22 mouse cellular contexts compared by ENCODE assay signal in the genomic region with DNA sequence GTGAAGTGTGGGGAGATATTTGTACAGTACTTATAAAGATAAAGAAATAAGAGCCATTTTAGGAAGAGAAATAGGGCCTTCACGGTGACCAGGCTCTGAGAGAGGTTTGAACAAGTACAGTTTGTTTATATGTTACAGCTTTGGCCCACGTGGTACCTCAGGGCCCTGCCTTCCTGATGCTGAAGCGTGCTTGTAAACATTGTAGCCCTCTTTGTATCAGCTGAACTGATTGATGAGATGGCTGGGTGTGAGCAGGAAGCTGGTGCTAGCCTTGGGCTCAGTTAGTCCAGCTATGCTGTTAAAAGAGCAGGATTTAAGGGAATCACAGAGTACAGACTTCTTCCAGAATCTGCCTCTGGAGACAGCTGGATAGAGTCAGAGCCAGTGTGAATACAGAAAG. TPM values are rescaled to one million over a fixed set of nuclear protein-coding genes. Genes with fewer than 3 reads are reported as not detected.
DNase-seq lines count a peak whose midpoint lies in the region; ATAC-seq and TF ChIP-seq lines count a peak whose summit lies in the region.
"Had no signal": no experiment of that assay in that cellular context is flagged by ENCODE, and none has a peak within 500 bp of the region (broad histone marks: within the 10 kb centered on the region; RNA-seq: fewer than 3 reads in every experiment).

No protein-coding gene starts in this region.

- H3K27me3 ChIP-seq in lung, embryonic 16.5 days (ENCODE audit: control insufficient read depth, insufficient read depth, low read depth, low read length) = peaks cover 3% of the 10 kb centered on the region
- H3K27me3 ChIP-seq in thymus, adult 2 months (ENCODE audit: control insufficient read depth, insufficient read depth, low read length) = no peaks in the 10 kb centered on the region
- H3K27me3 ChIP-seq in intestine, embryonic 15.5 days (replicated peaks) = peaks cover 3% of the 10 kb centered on the region; the same call in 1 of the 2 replicates
- H3K27me3 ChIP-seq in midbrain, postnatal 0 days (ENCODE audit: insufficient read depth, low read length) = peaks cover 4% of the 10 kb centered on the region
- peaks cover 13% of the 10 kb centered on the region for H3K27me3 ChIP-seq in hindbrain, embryonic 14.5 days (ENCODE audit: control insufficient read depth, insufficient read depth, low read length)

- no peak for TF ChIP-seq CTCF in lung, adult 2 months (IDR thresholded peaks at IDR 0.05; ENCODE audit: insufficient read depth, low read length)
- TF ChIP-seq CTCF in thymus, adult 2 months (IDR thresholded peaks at IDR 0.05; ENCODE audit: borderline replicate concordance, control insufficient read depth, extremely low read depth, insufficient read depth, low read length, poor library complexity) = no peak
- TF ChIP-seq CTCF in midbrain, postnatal 0 days (IDR thresholded peaks at IDR 0.05) = no peak

- 6% methylated on average over 3 of the region's 3 CpGs for WGBS in lung, embryonic 16.5 days
- 28% methylated on average over 3 of the region's 3 CpGs for WGBS in lung, adult 2 months
- WGBS in thymus, adult 2 months = 80% methylated on average over 3 of the region's 3 CpGs
- 11% methylated on average over 3 of the region's 3 CpGs for WGBS in intestine, embryonic 15.5 days
- 76% methylated on average over 3 of the region's 3 CpGs for WGBS in midbrain, postnatal 0 days
- 70% methylated on average over 3 of the region's 3 CpGs for WGBS in hindbrain, embryonic 14.5 days

- no peaks in the 10 kb centered on the region for H3K36me3 ChIP-seq in lung, embryonic 16.5 days (ENCODE audit: control insufficient read depth, insufficient read depth, low read length)
- H3K36me3 ChIP-seq in thymus, adult 2 months (ENCODE audit: control insufficient read depth, insufficient read depth, low read length) = no peaks in the 10 kb centered on the region
- H3K36me3 ChIP-seq in intestine, embryonic 15.5 days = no peaks in the 10 kb centered on the region
- no peaks in the 10 kb centered on the region for H3K36me3 ChIP-seq in midbrain, postnatal 0 days (ENCODE audit: insufficient read depth, low read length)
- H3K36me3 ChIP-seq in hindbrain, embryonic 14.5 days (replicated peaks; ENCODE audit: control insufficient read depth, insufficient read depth) = no peaks in the 10 kb centered on the region
- H3K36me3 ChIP-seq: hindbrain, embryonic 12.5 days; kidney, embryonic 15.5 days; liver, embryonic 13.5 days; neural tube, embryonic 15.5 days had no signal

- TF ChIP-seq POLR2A in lung, adult 2 months (IDR thresholded peaks at IDR 0.05; ENCODE audit: borderline replicate concordance, extremely low read depth, low read depth, low read length) = no peak
- no peak for TF ChIP-seq POLR2A in thymus, adult 2 months (IDR thresholded peaks at IDR 0.05; ENCODE audit: control insufficient read depth, extremely low read depth, insufficient read depth, low read length, poor library complexity)

- no peaks in the 10 kb centered on the region for H3K9me3 ChIP-seq in lung, embryonic 16.5 days (ENCODE audit: control insufficient read depth, low read length)
- H3K9me3 ChIP-seq in intestine, embryonic 15.5 days = no peaks in the 10 kb centered on the region
- no peaks in the 10 kb centered on the region for H3K9me3 ChIP-seq in midbrain, postnatal 0 days (ENCODE audit: low read length)
- no peaks in the 10 kb centered on the region for H3K9me3 ChIP-seq in hindbrain, embryonic 14.5 days (ENCODE audit: control insufficient read depth, low read length)
- H3K9me3 ChIP-seq: hindbrain, embryonic 12.5 days; kidney, embryonic 15.5 days; liver, embryonic 13.5 days; neural tube, embryonic 15.5 days had no signal

- peaks cover 10% of the 10 kb centered on the region for H3K4me1 ChIP-seq in lung, embryonic 16.5 days (replicated peaks; ENCODE audit: control insufficient read depth, insufficient read depth, low read length)
- peaks cover 8% of the 10 kb centered on the region for H3K4me1 ChIP-seq in lung, adult 2 months (ENCODE audit: control insufficient read depth, insufficient read depth, low read length)
- H3K4me1 ChIP-seq in thymus, adult 2 months (replicated peaks; ENCODE audit: control insufficient read depth, insufficient read depth, low read length) = peaks cover 27% of the 10 kb centered on the region
- H3K4me1 ChIP-seq in intestine, embryonic 15.5 days (replicated peaks) = peaks cover 13% of the 10 kb centered on the region
- H3K4me1 ChIP-seq in midbrain, postnatal 0 days (ENCODE audit: insufficient read depth, low read length) = no peaks in the 10 kb centered on the region
- no peaks in the 10 kb centered on the region for H3K4me1 ChIP-seq in hindbrain, embryonic 14.5 days (replicated peaks; ENCODE audit: control insufficient read depth, insufficient read depth, low read length)
- H3K4me1 ChIP-seq: neural tube, embryonic 15.5 days had no signal

- no peak for DNase-seq in lung, adult 2 months
- DNase-seq in thymus, adult 2 months = no peak
- DNase-seq in thymus, adult 18-20 months = no peak
- DNase-seq in testis, postnatal 14 days (ENCODE audit: low spot score) = peak; percentile 48
- DNase-seq in midbrain, postnatal 0 days (ENCODE audit: low spot score) = no peak
- no peak for DNase-seq in hindbrain, embryonic 14.5 days (ENCODE audit: low spot score)
- DNase-seq: adrenal gland, postnatal 25 days; cerebellum, postnatal 10 days; forebrain, postnatal 0 days; gastrocnemius, postnatal 25 days; heart, adult 2 months; kidney, adult 11 months; kidney, postnatal 36 days; liver, embryonic 13.5 days had no signal

- peak; percentile 50 for ATAC-seq in lung, embryonic 16.5 days (ENCODE audit: low read depth)
- no peak for ATAC-seq in intestine, embryonic 15.5 days
- ATAC-seq in midbrain, postnatal 0 days (ENCODE audit: low FRiP score) = no peak
- ATAC-seq in hindbrain, embryonic 14.5 days (ENCODE audit: low FRiP score) = no peak
- ATAC-seq: forebrain, postnatal 0 days; midbrain, embryonic 16.5 days had no signal

- no peak overlapping the region for H3K4me2 ChIP-seq in lung, embryonic 16.5 days (ENCODE audit: low read depth, low read length)
- H3K4me2 ChIP-seq in intestine, embryonic 15.5 days (replicated peaks) = peak overlapping the region; percentile 51; the same call in 1 of the 2 replicates
- H3K4me2 ChIP-seq in midbrain, postnatal 0 days (ENCODE audit: low read depth, low read length, poor library complexity, severe bottlenecking) = no peak overlapping the region
- H3K4me2 ChIP-seq in hindbrain, embryonic 14.5 days (replicated peaks) = no peak overlapping the region
- H3K4me2 ChIP-seq: hindbrain, embryonic 12.5 days; kidney, embryonic 15.5 days; neural tube, embryonic 15.5 days had no signal

- no peak overlapping the region for H3K9ac ChIP-seq in lung, embryonic 16.5 days (ENCODE audit: low read length)
- H3K9ac ChIP-seq in intestine, embryonic 15.5 days = no peak overlapping the region
- H3K9ac ChIP-seq in midbrain, postnatal 0 days (replicated peaks; ENCODE audit: low read length, poor library complexity, severe bottlenecking) = no peak overlapping the region
- H3K9ac ChIP-seq in hindbrain, embryonic 14.5 days = no peak overlapping the region
- H3K9ac ChIP-seq: forebrain, postnatal 0 days; hindbrain, embryonic 12.5 days; kidney, embryonic 15.5 days; neural tube, embryonic 15.5 days had no signal

- no peak overlapping the region for H3K4me3 ChIP-seq in lung, embryonic 16.5 days (ENCODE audit: low read length)
- no peak overlapping the region for H3K4me3 ChIP-seq in lung, adult 2 months (replicated peaks; ENCODE audit: extremely low read depth, low read depth, low read length)
- no peak overlapping the region for H3K4me3 ChIP-seq in thymus, adult 2 months (ENCODE audit: control insufficient read depth, insufficient read depth, low read length)
- no peak overlapping the region for H3K4me3 ChIP-seq in intestine, embryonic 15.5 days (replicated peaks)
- no peak overlapping the region for H3K4me3 ChIP-seq in midbrain, postnatal 0 days (ENCODE audit: low read depth, low read length)
- no peak overlapping the region for H3K4me3 ChIP-seq in hindbrain, embryonic 14.5 days (replicated peaks; ENCODE audit: low read length)
- H3K4me3 ChIP-seq: heart, adult 2 months; hindbrain, embryonic 12.5 days; kidney, embryonic 15.5 days; left cerebral cortex, adult 2 months; liver, embryonic 13.5 days; neural tube, embryonic 15.5 days had no signal

- H3K27ac ChIP-seq in lung, embryonic 16.5 days (ENCODE audit: low read length) = no peak overlapping the region
- peak overlapping the region; percentile 91 for H3K27ac ChIP-seq in thymus, adult 2 months (ENCODE audit: control insufficient read depth, insufficient read depth, low read length)
- peak overlapping the region; percentile 58; the same call in 1 of the 2 replicates for H3K27ac ChIP-seq in intestine, embryonic 15.5 days
- H3K27ac ChIP-seq in midbrain, postnatal 0 days (ENCODE audit: low read depth, low read length) = no peak overlapping the region
- no peak overlapping the region for H3K27ac ChIP-seq in hindbrain, embryonic 14.5 days
- H3K27ac ChIP-seq: heart, adult 2 months; hindbrain, embryonic 12.5 days; kidney, embryonic 15.5 days; left cerebral cortex, adult 2 months; liver, embryonic 13.5 days; macrophage; neural tube, embryonic 15.5 days had no signal

RNA-seq across cellular contexts. Expression of gene Irf6, which starts 6.3 kb away (rescaled TPM):
- polyA plus RNA-seq in lung, embryonic 16.5 days (2015; fragmentation: Nextera tagmentation; extraction: Ambion mirVana) = 18.3 TPM in 2 replicates
- 18.3 and 25.9 TPM in 2 replicates for polyA plus RNA-seq in lung, adult 2 months (2012; rRNA removed)
- 18.6 and 26.5 TPM in 2 replicates for polyA plus RNA-seq in thymus, adult 2 months (2012; rRNA removed)
- 77.3 and 81.9 TPM in 2 replicates for polyA plus RNA-seq in intestine, embryonic 15.5 days (2015; fragmentation: Nextera tagmentation; extraction: Ambion mirVana)
- total RNA-seq in midbrain, postnatal 0 days (2014; rRNA removed) = 0.71 and 1.2 TPM in 2 replicates
- polyA plus RNA-seq in midbrain, postnatal 0 days (2015; fragmentation: Nextera tagmentation; extraction: Ambion mirVana) = 0.77 and 0.94 TPM in 2 replicates
- polyA plus RNA-seq in hindbrain, embryonic 14.5 days (2014; fragmentation: Nextera tagmentation; extraction: Ambion mirVana) = 0.63 and 1.0 TPM in 2 replicates
- polyA plus RNA-seq: macrophage had no signal

RNA-seq across cellular contexts. Expression of gene A130010J15Rik, which starts 8.7 kb away (rescaled TPM):
- polyA plus RNA-seq in lung, embryonic 16.5 days (2015; fragmentation: Nextera tagmentation; extraction: Ambion mirVana) = 12.9 and 13.5 TPM in 2 replicates
- polyA plus RNA-seq in lung, adult 2 months (2012; rRNA removed) = 2.1 and 2.2 TPM in 2 replicates
- 6.8 and 7.2 TPM in 2 replicates for polyA plus RNA-seq in thymus, adult 2 months (2012; rRNA removed)
- polyA plus RNA-seq in intestine, embryonic 15.5 days (2015; fragmentation: Nextera tagmentation; extraction: Ambion mirVana) = 14.1 and 14.3 TPM in 2 replicates
- 10.5 and 19.5 TPM in 2 replicates for total RNA-seq in midbrain, postnatal 0 days (2014; rRNA removed)
- polyA plus RNA-seq in midbrain, postnatal 0 days (2015; fragmentation: Nextera tagmentation; extraction: Ambion mirVana) = 10.0 and 10.1 TPM in 2 replicates
- 11.1 and 11.4 TPM in 2 replicates for polyA plus RNA-seq in hindbrain, embryonic 14.5 days (2014; fragmentation: Nextera tagmentation; extraction: Ambion mirVana)

RNA-seq across cellular contexts. Expression of gene Diexf, which starts 29.1 kb away (rescaled TPM):
- polyA plus RNA-seq in lung, embryonic 16.5 days (2015; fragmentation: Nextera tagmentation; extraction: Ambion mirVana) = 8.6 and 8.8 TPM in 2 replicates
- 9.9 and 14.1 TPM in 2 replicates for polyA plus RNA-seq in lung, adult 2 months (2012; rRNA removed)
- polyA plus RNA-seq in thymus, adult 2 months (2012; rRNA removed) = 67.4 and 76.9 TPM in 2 replicates
- 7.5 and 9.7 TPM in 2 replicates for polyA plus RNA-seq in intestine, embryonic 15.5 days (2015; fragmentation: Nextera tagmentation; extraction: Ambion mirVana)
- 14.4 and 15.5 TPM in 2 replicates for total RNA-seq in midbrain, postnatal 0 days (2014; rRNA removed)
- 3.4 and 3.9 TPM in 2 replicates for polyA plus RNA-seq in midbrain, postnatal 0 days (2015; fragmentation: Nextera tagmentation; extraction: Ambion mirVana)
- 8.0 and 8.4 TPM in 2 replicates for polyA plus RNA-seq in hindbrain, embryonic 14.5 days (2014; fragmentation: Nextera tagmentation; extraction: Ambion mirVana)

RNA-seq across cellular contexts. Expression of gene Traf3ip3, which starts 42.3 kb away (rescaled TPM):
- 3.2 and 5.5 TPM in 2 replicates for polyA plus RNA-seq in lung, embryonic 16.5 days (2015; fragmentation: Nextera tagmentation; extraction: Ambion mirVana)
- 4.9 and 5.5 TPM in 2 replicates for polyA plus RNA-seq in lung, adult 2 months (2012; rRNA removed)
- 128 and 142 TPM in 2 replicates for polyA plus RNA-seq in thymus, adult 2 months (2012; rRNA removed)
- polyA plus RNA-seq in intestine, embryonic 15.5 days (2015; fragmentation: Nextera tagmentation; extraction: Ambion mirVana) = 3.8 and 4.1 TPM in 2 replicates
- 2.4 and 2.7 TPM in 2 replicates for total RNA-seq in midbrain, postnatal 0 days (2014; rRNA removed)
- 1.3 and 1.9 TPM in 2 replicates for polyA plus RNA-seq in midbrain, postnatal 0 days (2015; fragmentation: Nextera tagmentation; extraction: Ambion mirVana)
- 2.1 TPM in 2 replicates for polyA plus RNA-seq in hindbrain, embryonic 14.5 days (2014; fragmentation: Nextera tagmentation; extraction: Ambion mirVana)

RNA-seq across cellular contexts. Expression of gene Lamb3, which starts 48.3 kb away (rescaled TPM):
- 54.5 and 60.9 TPM in 2 replicates for polyA plus RNA-seq in lung, embryonic 16.5 days (2015; fragmentation: Nextera tagmentation; extraction: Ambion mirVana)
- polyA plus RNA-seq in lung, adult 2 months (2012; rRNA removed) = 60.8 and 62.3 TPM in 2 replicates
- polyA plus RNA-seq in thymus, adult 2 months (2012; rRNA removed) = 27.2 and 27.8 TPM in 2 replicates
- 3.9 and 4.4 TPM in 2 replicates for polyA plus RNA-seq in intestine, embryonic 15.5 days (2015; fragmentation: Nextera tagmentation; extraction: Ambion mirVana)
- 0.66 and 0.82 TPM in 2 replicates for total RNA-seq in midbrain, postnatal 0 days (2014; rRNA removed)
- polyA plus RNA-seq in midbrain, postnatal 0 days (2015; fragmentation: Nextera tagmentation; extraction: Ambion mirVana) = 1.1 and 1.4 TPM in 2 replicates
- 0.18 and 0.31 TPM in 2 replicates for polyA plus RNA-seq in hindbrain, embryonic 14.5 days (2014; fragmentation: Nextera tagmentation; extraction: Ambion mirVana)
- polyA plus RNA-seq: macrophage had no signal

Comparison
In these comparisons a context has a peak if more than half of its experiments do, and no peak if none do; other contexts are left out.
1. H3K27ac ChIP-seq: peak in thymus, adult 2 months (single experiment) and intestine, embryonic 15.5 days (single experiment); none in lung, embryonic 16.5 days (single experiment), midbrain, postnatal 0 days (single experiment) and hindbrain, embryonic 14.5 days (single experiment).